Mouse (Mus musculus) brain, embryonic 14.5 days (tissue): ENCODE results near the gene Smap1. TPM values are rescaled to one million over a fixed set of nuclear protein-coding genes. Genes with fewer than 3 reads are reported as not detected.

Experiments used
- DNase-seq: peaks from one replicate; pipeline ENCODE4 v3.0.0-alpha.2; 2011; ENCODE audit warnings: low read depth
- CTCF ChIP-seq: fragments of 200-500 bp; IDR thresholded peaks from 2 replicates; pipeline ENCODE4 v1.5.1; 2012; ENCODE audit warnings: inconsistent platforms, mild to moderate bottlenecking, moderate library complexity, borderline replicate concordance; ENCODE audit not compliant: insufficient read depth, insufficient read length; ENCODE audit errors: extremely low read depth
- POLR2A ChIP-seq: fragments of 200-500 bp; IDR thresholded peaks from 2 replicates; pipeline ENCODE4 v1.6.1; 2012; ENCODE audit warnings: mild to moderate bottlenecking, inconsistent platforms, borderline replicate concordance; ENCODE audit not compliant: poor library complexity, insufficient read depth, insufficient read length, severe bottlenecking; ENCODE audit errors: extremely low read depth
- polyA plus RNA-seq: library from polyadenylated mRNA; depleted of rRNA; stranded (reverse); fragments of >200 nt; gene quantifications from 2 replicates; pipeline ENCODE4 v1.2.3, GENCODE M21; 2012

Smap1 gene
- polyA plus RNA-seq, 1 experiment, result 156 TPM

GRCm38 (mm10) chr1:23943146-23943940, 21.2 kb upstream of the Smap1 start:
- DNase-seq, result no peak
- TF ChIP-seq POLR2A, result no peak
- TF ChIP-seq CTCF, result no peak

DNA sequence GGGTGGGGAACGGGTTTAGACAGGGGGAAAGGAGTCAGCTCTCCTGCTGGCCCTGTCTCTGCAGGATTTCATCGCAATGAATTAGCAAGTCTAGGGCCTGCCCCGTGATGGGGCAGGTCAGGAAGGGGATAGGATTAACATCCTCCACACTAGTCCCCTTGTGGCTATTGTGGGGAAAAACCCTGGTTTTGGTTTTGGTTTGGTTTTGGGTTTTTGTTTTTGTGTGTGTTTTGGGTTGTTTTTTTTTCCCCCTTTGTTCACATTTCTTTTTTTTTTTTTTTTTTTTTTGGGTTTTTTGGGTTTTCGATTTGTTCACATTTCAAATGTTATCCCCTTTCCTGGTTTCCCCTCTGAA, 13.3 kb upstream of the Smap1 start:
- DNase-seq, result no peak
- TF ChIP-seq POLR2A (no peak), CTCF (no peak)

DNA sequence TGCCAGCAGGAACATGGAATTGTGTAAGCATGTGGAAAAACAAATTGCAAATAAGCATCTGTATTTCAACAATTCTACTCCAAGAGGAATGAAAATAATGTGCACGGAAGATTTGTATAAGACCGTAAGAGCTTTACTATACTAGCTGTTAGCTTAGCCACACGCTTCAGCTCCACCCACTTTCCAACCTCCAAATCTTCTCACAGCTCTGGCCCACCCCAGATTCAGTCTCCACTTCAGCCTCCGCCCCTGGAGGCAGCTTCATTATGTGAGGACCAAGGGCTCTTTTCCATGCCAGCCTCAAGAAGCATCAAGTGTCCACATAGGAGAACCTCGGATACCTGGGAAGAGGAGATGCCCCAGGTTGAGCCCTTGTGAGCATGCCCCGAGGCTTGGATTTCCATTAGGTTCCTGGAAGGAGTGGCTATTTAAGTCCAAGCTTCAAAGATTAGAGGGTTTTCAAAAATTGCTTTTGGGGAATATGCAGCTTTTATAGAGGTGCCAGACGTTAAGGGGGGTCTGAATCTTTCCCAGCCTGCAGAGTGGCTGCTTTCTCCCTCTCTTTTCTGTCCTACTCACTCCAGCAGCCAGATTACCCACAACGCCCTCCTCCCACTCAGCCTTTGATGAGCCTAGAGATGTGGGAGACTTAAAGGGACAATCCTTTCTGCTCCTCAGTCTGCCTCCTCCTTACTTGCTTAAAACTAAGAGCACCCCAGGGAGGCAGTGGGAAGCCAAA, 12.7 kb upstream of the Smap1 start:
- peak; percentile 27 for DNase-seq
- TF ChIP-seq POLR2A (no peak), CTCF (no peak)

- DNase-seq, result no peak
Observed at GRCm38 (mm10) chr1:23929410-23929809, 7.3 kb upstream of the Smap1 start.

GRCm38 (mm10) chr1:23928371-23928770, 6.3 kb upstream of the Smap1 start:
- DNase-seq, result no peak
- TF ChIP-seq CTCF (no peak), POLR2A (no peak)

More at GRCm38 (mm10) chr1:23929410-23929809, 7.3 kb upstream of the Smap1 start:
- TF ChIP-seq POLR2A (no peak), CTCF (no peak)

- TF ChIP-seq POLR2A (no peak), CTCF (no peak)
- DNase-seq, result no peak
Observed at GRCm38 (mm10) chr1:23923779-23924708, 1.9 kb upstream of the Smap1 start.

- no peak for DNase-seq
- TF ChIP-seq POLR2A (no peak), CTCF (no peak)
Observed at GRCm38 (mm10) chr1:23922530-23922884, 390 bp upstream of the Smap1 start.

DNA sequence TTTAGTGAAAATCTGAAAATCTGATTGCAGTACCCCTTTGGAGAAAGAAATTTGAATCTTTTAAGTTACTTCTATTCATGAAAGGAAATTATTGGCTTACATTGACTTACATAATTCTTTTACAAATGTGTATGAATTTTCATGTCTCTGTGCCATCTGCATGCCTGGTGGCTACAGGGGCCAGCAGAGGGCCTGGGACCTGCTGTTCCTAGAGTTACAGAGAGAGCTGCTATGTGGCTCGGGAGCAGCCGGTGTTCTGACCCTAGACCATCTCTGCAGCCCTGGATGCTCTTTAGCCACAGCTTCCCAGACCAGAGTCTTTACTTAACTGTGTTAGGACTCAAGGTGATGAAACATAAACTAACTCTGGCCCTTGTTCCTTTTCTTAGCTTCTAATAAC, 1.8 kb downstream of the Smap1 start:
- peak; percentile 41 for DNase-seq
- TF ChIP-seq CTCF (peak; percentile 33; the same call in 1 of the 2 replicates), POLR2A (no peak)

DNA sequence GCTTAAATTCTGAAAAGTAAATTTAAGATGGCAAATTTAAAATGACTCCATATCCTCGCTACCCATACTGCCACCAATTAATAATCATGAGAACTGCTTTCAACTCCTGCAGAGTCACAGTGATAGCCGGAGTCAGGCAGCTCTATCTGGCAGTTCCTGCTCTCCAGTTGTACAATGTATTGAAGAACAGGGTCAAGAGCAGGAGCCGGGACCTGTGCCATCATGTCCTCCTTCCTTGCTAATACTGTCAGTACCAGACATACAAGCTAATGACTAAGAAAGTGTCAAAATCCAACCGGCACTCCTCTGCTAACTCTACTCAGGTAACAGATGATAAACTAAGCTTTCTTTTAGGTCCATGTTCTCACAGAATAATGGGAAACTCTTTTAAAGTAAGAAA, 3.0 kb downstream of the Smap1 start:
- DNase-seq, result no peak
- TF ChIP-seq POLR2A (no peak), CTCF (no peak)

- no peak for DNase-seq
- TF ChIP-seq POLR2A, result no peak
- no peak for TF ChIP-seq CTCF
Observed at GRCm38 (mm10) chr1:23915483-23915882, 6.6 kb downstream of the Smap1 start.

- TF ChIP-seq POLR2A (no peak), CTCF (no peak)
- DNase-seq, result peak; percentile 33
Observed at GRCm38 (mm10) chr1:23912988-23913387, 9.1 kb downstream of the Smap1 start.

GRCm38 (mm10) chr1:23906082-23906481, 16.0 kb downstream of the Smap1 start:
- TF ChIP-seq POLR2A (no peak), CTCF (peak; percentile 22; the same call in 1 of the 2 replicates)
- peak; percentile 62 for DNase-seq
